Mouse (Mus musculus): ENCODE data around the gene Rasgef1b. TPM values are rescaled to one million over a fixed set of nuclear protein-coding genes. Genes with fewer than 3 reads are reported as not detected.

The Rasgef1b gene
- polyA plus RNA-seq, 1 experiment from 2014 or later, result 3.6 TPM

GRCm38 (mm10) chr5:99482016-99482415 lies 246.8 kb downstream of the Rasgef1b start:
- H3K4me1 ChIP-seq (replicated peaks; ENCODE audit: control insufficient read depth, insufficient read depth, low read length), result peaks cover 5% of the 10 kb centered on the region
- no peaks in the 10 kb centered on the region for H3K9me3 ChIP-seq (ENCODE audit: control insufficient read depth)
- no peak overlapping the region for H3K4me2 ChIP-seq (replicated peaks; ENCODE audit: low read depth)
- no peak for TF ChIP-seq CTCF (IDR thresholded peaks at IDR 0.05; ENCODE audit: low read depth)
- 92% methylated on average over 7 of the region's 7 CpGs for WGBS
- H3K36me3 ChIP-seq (ENCODE audit: control insufficient read depth, insufficient read depth), result no peaks in the 10 kb centered on the region
- H3K9ac ChIP-seq (ENCODE audit: low read depth, low read length), result no peak overlapping the region
- H3K27ac ChIP-seq (ENCODE audit: low read depth, low read length), result no peak overlapping the region
- no peak for ATAC-seq
- no peak overlapping the region for H3K4me3 ChIP-seq (ENCODE audit: low read depth, low read length)
- no peaks in the 10 kb centered on the region for H3K27me3 ChIP-seq (replicated peaks; ENCODE audit: control insufficient read depth, insufficient read depth, low read length)

- TF ChIP-seq CTCF (IDR thresholded peaks at IDR 0.05; ENCODE audit: low read depth), result no peak
- Histone ChIP-seq H3K36me3 (ENCODE audit: control insufficient read depth, insufficient read depth) (no peaks in the 10 kb centered on the region), H3K4me2 (replicated peaks; ENCODE audit: low read depth) (no peak overlapping the region), H3K9me3 (ENCODE audit: control insufficient read depth) (no peaks in the 10 kb centered on the region), H3K27ac (ENCODE audit: low read depth, low read length) (no peak overlapping the region), H3K4me3 (ENCODE audit: low read depth, low read length) (no peak overlapping the region), H3K27me3 (replicated peaks; ENCODE audit: control insufficient read depth, insufficient read depth, low read length) (no peaks in the 10 kb centered on the region), H3K9ac (ENCODE audit: low read depth, low read length) (no peak overlapping the region), H3K4me1 (replicated peaks; ENCODE audit: control insufficient read depth, insufficient read depth, low read length) (peaks cover 5% of the 10 kb centered on the region)
- no peak for ATAC-seq
- 73% methylated on average over 6 of the region's 6 CpGs for WGBS
Measured at GRCm38 (mm10) chr5:99480078-99481031, 248.5 kb downstream of the Rasgef1b start.

GRCm38 (mm10) chr5:99479263-99480077 lies 249.4 kb downstream of the Rasgef1b start:
- Histone ChIP-seq H3K36me3 (ENCODE audit: control insufficient read depth, insufficient read depth) (no peaks in the 10 kb centered on the region), H3K9me3 (ENCODE audit: control insufficient read depth) (no peaks in the 10 kb centered on the region), H3K27ac (ENCODE audit: low read depth, low read length) (no peak overlapping the region), H3K4me1 (replicated peaks; ENCODE audit: control insufficient read depth, insufficient read depth, low read length) (peaks cover 5% of the 10 kb centered on the region), H3K9ac (ENCODE audit: low read depth, low read length) (0 out of 2 replicates have a peak overlapping the region, but pooled peaks have one; percentile 27), H3K4me2 (replicated peaks; ENCODE audit: low read depth) (peak overlapping the region; percentile 60), H3K27me3 (replicated peaks; ENCODE audit: control insufficient read depth, insufficient read depth, low read length) (no peaks in the 10 kb centered on the region), H3K4me3 (ENCODE audit: low read depth, low read length) (peak overlapping the region; percentile 12; the same call in 1 of the 2 replicates)
- TF ChIP-seq CTCF (IDR thresholded peaks at IDR 0.05; ENCODE audit: low read depth), result 0 out of 2 replicates have a peak, but pooled peaks have one; percentile 17
- ATAC-seq, result peak; percentile 47; the same call in 1 of the 2 replicates
- WGBS, result 6% methylated on average over 20 of the region's 20 CpGs

GRCm38 (mm10) chr5:99478716-99479115 lies 250.1 kb downstream of the Rasgef1b start:
- H3K36me3 ChIP-seq (ENCODE audit: control insufficient read depth, insufficient read depth), result no peaks in the 10 kb centered on the region
- no peak overlapping the region for H3K4me2 ChIP-seq (replicated peaks; ENCODE audit: low read depth)
- H3K27me3 ChIP-seq (replicated peaks; ENCODE audit: control insufficient read depth, insufficient read depth, low read length), result no peaks in the 10 kb centered on the region
- WGBS, result 58% methylated on average over 4 of the region's 4 CpGs
- H3K4me1 ChIP-seq (replicated peaks; ENCODE audit: control insufficient read depth, insufficient read depth, low read length), result peaks cover 5% of the 10 kb centered on the region
- no peak for ATAC-seq
- H3K27ac ChIP-seq (ENCODE audit: low read depth, low read length), result no peak overlapping the region
- H3K4me3 ChIP-seq (ENCODE audit: low read depth, low read length), result no peak overlapping the region
- H3K9ac ChIP-seq (ENCODE audit: low read depth, low read length), result no peak overlapping the region
- H3K9me3 ChIP-seq (ENCODE audit: control insufficient read depth), result no peaks in the 10 kb centered on the region
- no peak for TF ChIP-seq CTCF (IDR thresholded peaks at IDR 0.05; ENCODE audit: low read depth)

GRCm38 (mm10) chr5:99477420-99477815 lies 251.4 kb downstream of the Rasgef1b start:
- Histone ChIP-seq H3K9me3 (ENCODE audit: control insufficient read depth) (no peaks in the 10 kb centered on the region), H3K4me3 (ENCODE audit: low read depth, low read length) (no peak overlapping the region), H3K4me1 (replicated peaks; ENCODE audit: control insufficient read depth, insufficient read depth, low read length) (peaks cover 5% of the 10 kb centered on the region), H3K4me2 (replicated peaks; ENCODE audit: low read depth) (no peak overlapping the region), H3K36me3 (ENCODE audit: control insufficient read depth, insufficient read depth) (no peaks in the 10 kb centered on the region), H3K27ac (ENCODE audit: low read depth, low read length) (no peak overlapping the region), H3K9ac (ENCODE audit: low read depth, low read length) (no peak overlapping the region), H3K27me3 (replicated peaks; ENCODE audit: control insufficient read depth, insufficient read depth, low read length) (no peaks in the 10 kb centered on the region)
- no peak for TF ChIP-seq CTCF (IDR thresholded peaks at IDR 0.05; ENCODE audit: low read depth)
- ATAC-seq, result no peak
- 93% methylated on average over 9 of the region's 9 CpGs for WGBS
